Mouse (Mus musculus): ENCODE data around the gene Zfhx2. TPM values are rescaled to one million over a fixed set of nuclear protein-coding genes. Genes with fewer than 3 reads are reported as not detected.
A peak's percentile ranks its signal among the peaks of the same experiment; 100 is the strongest.
"Not testable (repeated sequence)": the region's sequence is repeated elsewhere in the genome, so short reads cannot be mapped to it uniquely, and the experiment has no call there.

Zfhx2 gene
- total and polyA plus RNA-seq, 2 experiments from 2014 or later = 7.5 to 11.1 TPM

- DNase-seq (peak; percentile 65), ATAC-seq (no peak)
- no peaks in the 10 kb centered on the region for H3K9me3 ChIP-seq (ENCODE audit: low read length)
- peak overlapping the region; percentile 19; the same call in 1 of the 2 replicates for H3K9ac ChIP-seq
- peaks cover 35% of the 10 kb centered on the region for H3K4me1 ChIP-seq (ENCODE audit: insufficient read depth)
- peak overlapping the region; percentile 98 for H3K27ac ChIP-seq (ENCODE audit: low read depth, low read length)
- no peaks in the 10 kb centered on the region for H3K36me3 ChIP-seq (ENCODE audit: insufficient read depth)
- peak overlapping the region; percentile 60 for H3K4me2 ChIP-seq (ENCODE audit: low read depth)
- H3K27me3 ChIP-seq (ENCODE audit: insufficient read depth, low read length) = no peaks in the 10 kb centered on the region
- peak overlapping the region; percentile 37 for H3K4me3 ChIP-seq (ENCODE audit: low read depth, low read length)
- TF ChIP-seq CTCF (IDR thresholded peaks at IDR 0.05; ENCODE audit: low read depth) = no peak
- 16% methylated on average over 4 of the region's 4 CpGs for WGBS
Observed at GRCm38 (mm10) chr14:55053050-55053449, 39.1 kb downstream of the Zfhx2 start.

- Histone ChIP-seq H3K27ac (ENCODE audit: low read depth, low read length) (peak overlapping the region; percentile 98), H3K36me3 (ENCODE audit: insufficient read depth) (no peaks in the 10 kb centered on the region), H3K9ac (peak overlapping the region; percentile 19; the same call in 1 of the 2 replicates), H3K4me2 (ENCODE audit: low read depth) (peak overlapping the region; percentile 60), H3K4me3 (ENCODE audit: low read depth, low read length) (peak overlapping the region; percentile 37), H3K9me3 (ENCODE audit: low read length) (no peaks in the 10 kb centered on the region), H3K27me3 (ENCODE audit: insufficient read depth, low read length) (no peaks in the 10 kb centered on the region), H3K4me1 (ENCODE audit: insufficient read depth) (peaks cover 29% of the 10 kb centered on the region)
- WGBS = 18% methylated on average over 9 of the region's 9 CpGs
- peak; percentile 16 for ATAC-seq
- DNase-seq = peak; percentile 94
- TF ChIP-seq CTCF (IDR thresholded peaks at IDR 0.05; ENCODE audit: low read depth) = no peak
Observed at GRCm38 (mm10) chr14:55052496-55052895, 39.6 kb downstream of the Zfhx2 start.

- no peak overlapping the region for H3K9ac ChIP-seq
- DNase-seq (no peak), ATAC-seq (no peak)
- H3K4me2 ChIP-seq (ENCODE audit: low read depth) = no peak overlapping the region
- 76% methylated on average over 2 of the region's 2 CpGs for WGBS
- H3K36me3 ChIP-seq (ENCODE audit: insufficient read depth) = no peaks in the 10 kb centered on the region
- no peak overlapping the region for H3K4me3 ChIP-seq (ENCODE audit: low read depth, low read length)
- H3K27me3 ChIP-seq (ENCODE audit: insufficient read depth, low read length) = no peaks in the 10 kb centered on the region
- H3K9me3 ChIP-seq (ENCODE audit: low read length) = no peaks in the 10 kb centered on the region
- peaks cover 4% of the 10 kb centered on the region; the same call in 1 of the 2 replicates for H3K4me1 ChIP-seq (ENCODE audit: insufficient read depth)
- TF ChIP-seq CTCF (IDR thresholded peaks at IDR 0.05; ENCODE audit: low read depth) = no peak
- H3K27ac ChIP-seq (ENCODE audit: low read depth, low read length) = no peak overlapping the region
Observed at GRCm38 (mm10) chr14:55047971-55048531, 44.1 kb downstream of the Zfhx2 start.

GRCm38 (mm10) chr14:55043694-55044093, 48.4 kb downstream of the Zfhx2 start:
- H3K9me3 ChIP-seq (ENCODE audit: low read length); DNase-seq; H3K36me3 ChIP-seq (ENCODE audit: insufficient read depth); H3K4me2 ChIP-seq (ENCODE audit: low read depth); H3K27me3 ChIP-seq (ENCODE audit: insufficient read depth, low read length); H3K4me1 ChIP-seq (ENCODE audit: insufficient read depth); H3K27ac ChIP-seq (ENCODE audit: low read depth, low read length); H3K9ac ChIP-seq; ATAC-seq; H3K4me3 ChIP-seq (ENCODE audit: low read depth, low read length): not testable (repeated sequence)
- WGBS = no CpG with 5 or more reads among the region's 2 CpGs

- ATAC-seq = peak; percentile 58
- H3K27me3 ChIP-seq (ENCODE audit: insufficient read depth, low read length) = no peaks in the 10 kb centered on the region
- no peaks in the 10 kb centered on the region for H3K9me3 ChIP-seq (ENCODE audit: low read length)
- H3K27ac ChIP-seq (ENCODE audit: low read depth, low read length) = peak overlapping the region; percentile 54
- peaks cover 15% of the 10 kb centered on the region for H3K4me1 ChIP-seq (ENCODE audit: insufficient read depth)
- no peaks in the 10 kb centered on the region for H3K36me3 ChIP-seq (ENCODE audit: insufficient read depth)
- H3K9ac ChIP-seq = peak overlapping the region; percentile 37; the same call in 1 of the 2 replicates
- peak overlapping the region; percentile 42 for H3K4me2 ChIP-seq (ENCODE audit: low read depth)
- 8% methylated on average over 19 of the region's 19 CpGs for WGBS
- peak; percentile 60 for DNase-seq
- H3K4me3 ChIP-seq (ENCODE audit: low read depth, low read length) = 0 out of 2 replicates have a peak overlapping the region, but pooled peaks have one; percentile 0
- TF ChIP-seq CTCF (IDR thresholded peaks at IDR 0.05; ENCODE audit: low read depth) = no peak
Observed at GRCm38 (mm10) chr14:55032695-55033225, 59.4 kb downstream of the Zfhx2 start.

- ATAC-seq (peak; percentile 44; the same call in 1 of the 2 replicates), DNase-seq (peak; percentile 76)
- no peaks in the 10 kb centered on the region for H3K27me3 ChIP-seq (ENCODE audit: insufficient read depth, low read length)
- no peaks in the 10 kb centered on the region for H3K9me3 ChIP-seq (ENCODE audit: low read length)
- peaks cover 10% of the 10 kb centered on the region; the same call in 1 of the 2 replicates for H3K36me3 ChIP-seq (ENCODE audit: insufficient read depth)
- WGBS = 9% methylated on average over 11 of the region's 11 CpGs
- peak overlapping the region; percentile 29; the same call in 1 of the 2 replicates for H3K4me2 ChIP-seq (ENCODE audit: low read depth)
- no peak overlapping the region for H3K4me3 ChIP-seq (ENCODE audit: low read depth, low read length)
- H3K9ac ChIP-seq = no peak overlapping the region; the same call in none of the 2 replicates
- peak overlapping the region; percentile 86 for H3K27ac ChIP-seq (ENCODE audit: low read depth, low read length)
- peaks cover 15% of the 10 kb centered on the region for H3K4me1 ChIP-seq (ENCODE audit: insufficient read depth)
- TF ChIP-seq CTCF (IDR thresholded peaks at IDR 0.05; ENCODE audit: low read depth) = peak; percentile 71
Observed at GRCm38 (mm10) chr14:55029034-55029698, 63.0 kb downstream of the Zfhx2 start.

- Histone ChIP-seq H3K9ac (peak overlapping the region; percentile 40), H3K36me3 (ENCODE audit: insufficient read depth) (peaks cover 15% of the 10 kb centered on the region), H3K4me3 (ENCODE audit: low read depth, low read length) (no peak overlapping the region), H3K4me1 (ENCODE audit: insufficient read depth) (peaks cover 15% of the 10 kb centered on the region), H3K27ac (ENCODE audit: low read depth, low read length) (peak overlapping the region; percentile 86), H3K27me3 (ENCODE audit: insufficient read depth, low read length) (no peaks in the 10 kb centered on the region), H3K9me3 (ENCODE audit: low read length) (no peaks in the 10 kb centered on the region), H3K4me2 (ENCODE audit: low read depth) (peak overlapping the region; percentile 29)
- TF ChIP-seq CTCF (IDR thresholded peaks at IDR 0.05; ENCODE audit: low read depth) = no peak
- DNase-seq (peak; percentile 63), ATAC-seq (peak; percentile 38)
- WGBS = 4% methylated on average over 5 of the region's 5 CpGs
Observed at GRCm38 (mm10) chr14:55028333-55028835, 63.7 kb downstream of the Zfhx2 start.
